Mouse (Mus musculus): Measurements from ENCODE around the gene Pnpla5.

DNA sequence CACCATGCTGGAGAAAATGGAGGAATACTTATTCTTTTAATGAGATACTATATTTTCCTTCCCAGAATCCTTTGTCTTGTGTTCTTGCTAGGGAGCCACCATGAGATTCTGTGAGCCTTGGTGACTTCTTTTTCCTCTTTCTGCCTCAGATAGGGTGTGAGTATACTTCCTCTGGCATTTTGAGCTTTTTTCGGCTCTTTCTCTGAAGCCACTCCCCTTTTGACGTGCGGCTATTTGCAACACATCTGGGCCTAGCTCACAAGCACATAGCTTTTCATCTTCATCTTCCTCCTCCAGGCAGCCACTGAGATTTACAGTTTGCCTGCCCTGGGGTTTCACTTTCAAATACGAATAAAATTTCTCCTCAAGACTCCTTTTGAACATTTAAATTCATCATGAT lies 3.5 kb upstream of the Pnpla5 start:
- TF ChIP-seq CTCF (IDR thresholded peaks at IDR 0.05; ENCODE audit: low read depth) (no peak), EP300 (IDR thresholded peaks at IDR 0.05; ENCODE audit: low read depth) (no peak)

Data from liver, postnatal 0 days (tissue).